Mouse (Mus musculus): ENCODE measurements around the gene Lrrc27. TPM values are rescaled to one million over a fixed set of nuclear protein-coding genes. Genes with fewer than 3 reads are reported as not detected.

Gene Lrrc27
- polyA plus RNA-seq, 1 experiment, result 6.4 TPM

DNA sequence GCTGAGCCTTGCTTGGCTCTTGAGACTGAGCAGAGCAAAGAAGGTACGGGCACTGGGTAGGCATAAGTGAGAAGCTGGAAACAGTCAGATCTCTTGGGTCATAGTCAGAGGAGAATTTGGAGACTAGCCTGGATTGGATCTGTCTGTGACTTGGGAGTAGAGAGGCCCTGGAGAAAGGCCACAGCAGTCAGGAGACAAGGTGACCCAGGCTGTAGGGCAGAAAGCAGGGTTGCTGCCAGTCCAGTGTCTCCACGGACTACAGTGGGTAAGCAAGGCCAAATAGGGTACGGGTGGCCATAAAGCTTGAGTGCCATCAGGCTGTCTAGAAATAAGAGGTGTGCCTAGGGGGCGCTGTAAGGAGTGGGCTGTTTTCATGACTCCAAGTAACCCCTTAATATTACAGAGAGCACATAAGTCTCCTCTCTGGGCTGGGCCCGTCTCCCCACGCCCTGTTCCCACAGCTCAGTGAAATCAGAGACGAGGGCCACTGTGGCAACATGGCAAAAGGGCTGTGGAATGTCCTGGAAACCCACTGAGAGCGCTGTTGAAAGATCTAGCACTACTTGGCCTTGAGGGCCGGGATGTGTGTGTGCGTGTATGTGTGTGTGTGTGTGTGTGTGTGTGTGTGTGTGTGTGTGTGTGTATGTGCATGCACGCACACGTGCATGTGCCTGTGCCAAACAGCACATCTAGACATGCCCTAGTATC, 23.0 kb downstream of the Lrrc27 start:
- no peaks in the 10 kb centered on the region for H3K9me3 ChIP-seq (replicated peaks; ENCODE audit: control insufficient read depth, insufficient read depth, low read length, poor library complexity, severe bottlenecking)
- TF ChIP-seq CTCF (IDR thresholded peaks at IDR 0.05; ENCODE audit: low read depth, low read length) (no peak), POLR2A (IDR thresholded peaks at IDR 0.05; ENCODE audit: insufficient read depth, low read length) (no peak), EP300 (IDR thresholded peaks at IDR 0.05; ENCODE audit: insufficient read depth, low read depth, low read length) (no peak)
- no peaks in the 10 kb centered on the region for H3K27me3 ChIP-seq (ENCODE audit: control insufficient read depth, insufficient read depth, low read length, poor library complexity, severe bottlenecking)
- H3K36me3 ChIP-seq (ENCODE audit: control insufficient read depth, insufficient read depth, low read length, poor library complexity, severe bottlenecking), result no peaks in the 10 kb centered on the region
- H3K4me1 ChIP-seq (ENCODE audit: control insufficient read depth, insufficient read depth, low read length), result peaks cover 3% of the 10 kb centered on the region
- no peak overlapping the region for H3K4me3 ChIP-seq (ENCODE audit: low read depth, low read length)
- no peak overlapping the region for H3K9ac ChIP-seq (ENCODE audit: low read depth, poor library complexity, severe bottlenecking)
- H3K27ac ChIP-seq (ENCODE audit: insufficient read depth, low read length), result 0 out of 2 replicates have a peak overlapping the region, but pooled peaks have one; percentile 52

GRCm38 (mm10) chr7:139239432-139239831, 26.6 kb downstream of the Lrrc27 start:
- no peaks in the 10 kb centered on the region for H3K27me3 ChIP-seq (ENCODE audit: control insufficient read depth, insufficient read depth, low read length, poor library complexity, severe bottlenecking)
- peaks cover 4% of the 10 kb centered on the region for H3K4me1 ChIP-seq (ENCODE audit: control insufficient read depth, insufficient read depth, low read length)
- TF ChIP-seq CTCF (IDR thresholded peaks at IDR 0.05; ENCODE audit: low read depth, low read length) (no peak), POLR2A (IDR thresholded peaks at IDR 0.05; ENCODE audit: insufficient read depth, low read length) (no peak), EP300 (IDR thresholded peaks at IDR 0.05; ENCODE audit: insufficient read depth, low read depth, low read length) (no peak)
- no peak overlapping the region for H3K27ac ChIP-seq (ENCODE audit: insufficient read depth, low read length)
- no peak overlapping the region for H3K9ac ChIP-seq (ENCODE audit: low read depth, poor library complexity, severe bottlenecking)
- H3K4me3 ChIP-seq (ENCODE audit: low read depth, low read length), result no peak overlapping the region
- no peaks in the 10 kb centered on the region for H3K36me3 ChIP-seq (ENCODE audit: control insufficient read depth, insufficient read depth, low read length, poor library complexity, severe bottlenecking)
- H3K9me3 ChIP-seq (replicated peaks; ENCODE audit: control insufficient read depth, insufficient read depth, low read length, poor library complexity, severe bottlenecking), result no peaks in the 10 kb centered on the region

DNA sequence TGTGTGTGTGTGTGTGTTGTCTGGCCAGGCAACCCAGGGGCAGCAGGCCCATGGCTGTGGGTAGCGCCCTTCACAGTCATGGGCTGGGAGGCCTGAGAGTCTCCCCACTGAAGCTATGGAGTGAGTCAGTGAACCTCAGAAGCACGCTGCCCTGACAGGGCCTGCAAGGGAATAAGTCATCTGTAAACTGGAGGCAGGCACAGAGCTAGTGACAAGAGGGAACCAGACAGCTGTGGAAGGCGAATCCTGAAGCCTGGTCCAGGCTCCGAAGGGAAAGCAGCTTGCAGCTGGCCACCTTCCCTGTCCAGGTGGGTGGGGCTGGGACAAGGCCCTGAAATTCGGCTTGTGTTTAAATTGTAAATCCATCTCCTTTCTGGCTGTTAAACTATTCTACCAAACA, 33.3 kb downstream of the Lrrc27 start:
- H3K9me3 ChIP-seq (replicated peaks; ENCODE audit: control insufficient read depth, insufficient read depth, low read length, poor library complexity, severe bottlenecking), result no peaks in the 10 kb centered on the region
- no peak overlapping the region for H3K9ac ChIP-seq (ENCODE audit: low read depth, poor library complexity, severe bottlenecking)
- H3K4me1 ChIP-seq (ENCODE audit: control insufficient read depth, insufficient read depth, low read length), result peaks cover 2% of the 10 kb centered on the region
- no peak overlapping the region for H3K4me3 ChIP-seq (ENCODE audit: low read depth, low read length)
- H3K27ac ChIP-seq (ENCODE audit: insufficient read depth, low read length), result no peak overlapping the region
- H3K36me3 ChIP-seq (ENCODE audit: control insufficient read depth, insufficient read depth, low read length, poor library complexity, severe bottlenecking), result no peaks in the 10 kb centered on the region
- H3K27me3 ChIP-seq (ENCODE audit: control insufficient read depth, insufficient read depth, low read length, poor library complexity, severe bottlenecking), result 0 out of 2 replicates have a peak, but pooled peaks cover 3% of the 10 kb centered on the region
- TF ChIP-seq EP300 (IDR thresholded peaks at IDR 0.05; ENCODE audit: insufficient read depth, low read depth, low read length), result no peak
- no peak for TF ChIP-seq CTCF (IDR thresholded peaks at IDR 0.05; ENCODE audit: low read depth, low read length)
- TF ChIP-seq POLR2A (IDR thresholded peaks at IDR 0.05; ENCODE audit: insufficient read depth, low read length), result no peak

DNA sequence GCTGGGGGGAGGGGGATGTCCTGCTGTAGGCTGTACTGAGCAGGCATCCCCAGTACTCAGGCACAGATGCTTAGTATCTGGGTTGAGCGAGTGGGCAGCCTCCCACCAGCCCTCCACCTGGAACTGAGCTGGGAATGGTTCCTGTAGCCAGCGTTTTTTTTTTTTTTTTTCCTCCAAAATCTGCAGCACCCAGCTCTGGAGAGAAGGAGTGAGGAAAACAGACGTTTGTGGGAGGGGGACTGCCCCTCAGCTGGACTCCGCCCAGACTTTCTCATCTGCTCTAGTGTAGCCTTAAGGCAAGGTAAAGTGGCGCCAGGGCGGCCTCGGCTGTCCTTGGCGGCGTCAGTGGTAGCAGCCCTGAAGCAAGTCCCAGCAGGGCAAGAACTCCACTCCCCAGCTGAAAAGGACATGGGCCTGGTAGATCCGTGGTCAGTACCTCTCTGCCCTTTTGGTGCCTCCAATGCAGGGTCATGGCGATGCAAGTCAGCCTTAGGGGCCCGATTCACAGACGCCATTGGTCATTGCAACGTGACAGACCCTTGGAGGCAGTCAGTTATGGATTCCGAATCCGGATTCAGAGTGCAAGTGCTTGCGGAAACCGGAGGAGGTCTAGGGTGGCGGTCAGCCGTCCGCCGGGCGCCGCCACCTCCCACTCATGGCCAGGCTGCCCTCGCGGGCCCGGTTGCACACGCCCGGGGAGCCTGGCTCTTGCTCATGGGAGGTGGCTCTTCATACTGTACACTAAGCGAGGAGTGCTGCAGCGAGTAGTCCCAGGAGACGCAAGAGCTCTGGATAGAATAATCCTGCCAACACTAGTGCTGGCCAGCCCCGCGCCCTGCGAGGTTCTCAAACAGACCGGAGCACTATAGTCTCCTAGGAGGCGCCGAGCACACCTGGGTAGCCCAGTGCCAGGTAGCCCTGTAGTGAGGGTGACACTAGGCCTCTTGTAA, 34.4 kb downstream of the Lrrc27 start:
- Histone ChIP-seq H3K9me3 (replicated peaks; ENCODE audit: control insufficient read depth, insufficient read depth, low read length, poor library complexity, severe bottlenecking) (no peaks in the 10 kb centered on the region), H3K4me1 (ENCODE audit: control insufficient read depth, insufficient read depth, low read length) (no peaks in the 10 kb centered on the region), H3K4me3 (ENCODE audit: low read depth, low read length) (peak overlapping the region; percentile 83), H3K36me3 (ENCODE audit: control insufficient read depth, insufficient read depth, low read length, poor library complexity, severe bottlenecking) (no peaks in the 10 kb centered on the region), H3K27ac (ENCODE audit: insufficient read depth, low read length) (0 out of 2 replicates have a peak overlapping the region, but pooled peaks have one; percentile 5), H3K27me3 (ENCODE audit: control insufficient read depth, insufficient read depth, low read length, poor library complexity, severe bottlenecking) (0 out of 2 replicates have a peak, but pooled peaks cover 3% of the 10 kb centered on the region), H3K9ac (ENCODE audit: low read depth, poor library complexity, severe bottlenecking) (peak overlapping the region; percentile 94)
- TF ChIP-seq EP300 (IDR thresholded peaks at IDR 0.05; ENCODE audit: insufficient read depth, low read depth, low read length) (0 out of 2 replicates have a peak, but pooled peaks have one; percentile 13), POLR2A (IDR thresholded peaks at IDR 0.05; ENCODE audit: insufficient read depth, low read length) (no peak), CTCF (IDR thresholded peaks at IDR 0.05; ENCODE audit: low read depth, low read length) (no peak)

- Histone ChIP-seq H3K9me3 (replicated peaks; ENCODE audit: control insufficient read depth, insufficient read depth, low read length, poor library complexity, severe bottlenecking) (no peaks in the 10 kb centered on the region), H3K27me3 (ENCODE audit: control insufficient read depth, insufficient read depth, low read length, poor library complexity, severe bottlenecking) (0 out of 2 replicates have a peak, but pooled peaks cover 3% of the 10 kb centered on the region), H3K27ac (ENCODE audit: insufficient read depth, low read length) (0 out of 2 replicates have a peak within 1 kb of the TSS, but pooled peaks have one; percentile 5), H3K4me1 (ENCODE audit: control insufficient read depth, insufficient read depth, low read length) (peaks cover 2% of the 10 kb centered on the region), H3K36me3 (ENCODE audit: control insufficient read depth, insufficient read depth, low read length, poor library complexity, severe bottlenecking) (no peaks in the 10 kb centered on the region), H3K4me3 (ENCODE audit: low read depth, low read length) (peak within 1 kb of the TSS; percentile 83), H3K9ac (ENCODE audit: low read depth, poor library complexity, severe bottlenecking) (peak within 1 kb of the TSS; percentile 94)
- TF ChIP-seq POLR2A (IDR thresholded peaks at IDR 0.05; ENCODE audit: insufficient read depth, low read length), result no peak
- no peak for TF ChIP-seq EP300 (IDR thresholded peaks at IDR 0.05; ENCODE audit: insufficient read depth, low read depth, low read length)
- no peak for TF ChIP-seq CTCF (IDR thresholded peaks at IDR 0.05; ENCODE audit: low read depth, low read length)
Measured at GRCm38 (mm10) chr7:139247881-139248614, 35.3 kb downstream of the Lrrc27 start, which contains the start of gene Pwwp2b. Gene Pwwp2b, plus strand, starts transcription at chr7:139248482.
